Comparison of ENCODE assay signal across 8 mouse cellular contexts in the genomic region with DNA sequence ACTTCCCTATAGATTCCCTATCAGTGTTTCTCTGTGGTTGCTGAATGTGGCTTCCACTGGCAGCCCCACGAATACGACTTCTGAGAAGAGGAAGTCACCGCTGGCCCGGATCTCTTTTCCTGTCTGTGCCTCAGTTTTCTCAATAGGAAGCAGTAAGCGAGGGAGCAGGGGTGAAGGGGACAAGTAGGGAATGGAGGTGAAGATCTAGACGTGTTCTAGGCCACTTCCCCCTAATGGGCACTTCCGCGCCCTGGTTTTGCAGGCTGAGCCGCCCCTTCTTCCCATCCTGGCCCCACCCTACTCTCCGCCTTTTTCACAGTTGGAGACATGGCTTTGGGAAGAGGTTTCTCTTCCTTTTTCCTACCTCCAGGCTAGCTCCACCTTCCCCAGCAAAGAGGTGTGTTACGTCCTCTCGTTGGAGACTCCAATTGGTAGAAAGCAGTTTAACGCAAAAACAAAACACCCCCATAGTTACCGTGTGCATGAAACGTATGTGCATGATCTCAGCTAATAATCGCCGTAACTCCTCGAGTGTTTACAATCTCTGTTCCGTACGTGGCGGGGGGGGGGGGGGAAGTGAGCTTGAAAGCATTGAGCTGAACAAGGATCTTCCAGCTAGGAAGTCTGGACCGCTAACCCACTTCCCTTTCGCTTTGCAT. TPM values are rescaled to one million over a fixed set of nuclear protein-coding genes. Genes with fewer than 3 reads are reported as not detected.
DNase-seq lines count a peak whose midpoint lies in the region; ATAC-seq and TF ChIP-seq lines count a peak whose summit lies in the region.

No protein-coding gene starts in this region.

- TF ChIP-seq CTCF in intestine, postnatal 0 days (IDR thresholded peaks at IDR 0.05; ENCODE audit: low read depth): peak; percentile 43

- peak overlapping the region; percentile 63 for H3K4me3 ChIP-seq in intestine, postnatal 0 days (ENCODE audit: low read depth, low read length)
- peak overlapping the region; percentile 70 for H3K4me3 ChIP-seq in neural tube, embryonic 13.5 days

- H3K9me3 ChIP-seq in intestine, postnatal 0 days (ENCODE audit: control insufficient read depth): no peaks in the 10 kb centered on the region
- H3K9me3 ChIP-seq in neural tube, embryonic 13.5 days: no peaks in the 10 kb centered on the region

- peak; percentile 79 for ATAC-seq in intestine, postnatal 0 days
- ATAC-seq in neural tube, embryonic 13.5 days (ENCODE audit: low read depth): peak; percentile 0; the same call in 1 of the 2 replicates

- peaks cover 5% of the 10 kb centered on the region; the same call in 1 of the 2 replicates for H3K36me3 ChIP-seq in intestine, postnatal 0 days (ENCODE audit: control insufficient read depth, insufficient read depth)
- no peaks in the 10 kb centered on the region for H3K36me3 ChIP-seq in neural tube, embryonic 13.5 days

- H3K4me2 ChIP-seq in intestine, postnatal 0 days (replicated peaks; ENCODE audit: low read depth): peak overlapping the region; percentile 90
- peak overlapping the region; percentile 71 for H3K4me2 ChIP-seq in neural tube, embryonic 13.5 days

- H3K27ac ChIP-seq in intestine, postnatal 0 days (ENCODE audit: low read depth, low read length): peak overlapping the region; percentile 98
- peak overlapping the region; percentile 91 for H3K27ac ChIP-seq in neural tube, embryonic 13.5 days (replicated peaks)

- no peaks in the 10 kb centered on the region for H3K27me3 ChIP-seq in intestine, postnatal 0 days (replicated peaks; ENCODE audit: control insufficient read depth, insufficient read depth, low read length)
- no peaks in the 10 kb centered on the region for H3K27me3 ChIP-seq in neural tube, embryonic 13.5 days

- 0 out of 2 replicates have a peak, but pooled peaks cover 6% of the 10 kb centered on the region for H3K4me1 ChIP-seq in intestine, postnatal 0 days (replicated peaks; ENCODE audit: control insufficient read depth, insufficient read depth, low read length)
- peaks cover 77% of the 10 kb centered on the region for H3K4me1 ChIP-seq in neural tube, embryonic 13.5 days (replicated peaks)

- under 1% methylated on average over 23 of the region's 23 CpGs for WGBS in intestine, postnatal 0 days
- 10% methylated on average over 23 of the region's 23 CpGs for WGBS in neural tube, embryonic 13.5 days

- H3K9ac ChIP-seq in intestine, postnatal 0 days (ENCODE audit: low read depth, low read length): peak overlapping the region; percentile 69
- peak overlapping the region; percentile 88 for H3K9ac ChIP-seq in neural tube, embryonic 13.5 days

- DNase-seq in 416B (ENCODE audit: low read depth): peak; percentile 92
- peak; percentile 82 for DNase-seq in NIH3T3 (ENCODE audit: low read depth)
- peak; percentile 72 to 80 for DNase-seq in cerebellum, postnatal 25 days
- DNase-seq in heart, adult 18-20 months: peak; percentile 81 to 88
- peak; percentile 85 to 91 for DNase-seq in lung, adult 18-20 months
- DNase-seq in thymus, postnatal 4 days: peak; percentile 49

RNA-seq across cellular contexts. Expression of a gene that starts 13.5 kb away (rescaled TPM):
- total RNA-seq in heart, adult 18-20 months (2021): 100 to 1,000 TPM; 496 to 511 TPM
- 1.9 and 2.8 TPM in 2 replicates for polyA plus RNA-seq in intestine, postnatal 0 days (2015; fragmentation: Nextera tagmentation; extraction: Ambion mirVana)
- 38.6 and 40.0 TPM in 2 replicates for polyA plus RNA-seq in neural tube, embryonic 13.5 days (2015; fragmentation: Nextera tagmentation; extraction: Ambion mirVana)

RNA-seq across cellular contexts. Expression of a gene that starts 17.7 kb away (rescaled TPM):
- not detected for total RNA-seq in heart, adult 18-20 months (2021)
- polyA plus RNA-seq in intestine, postnatal 0 days (2015; fragmentation: Nextera tagmentation; extraction: Ambion mirVana): 0.05 TPM in 1 of 2 replicates, not detected in the other
- 1.5 and 2.1 TPM in 2 replicates for polyA plus RNA-seq in neural tube, embryonic 13.5 days (2015; fragmentation: Nextera tagmentation; extraction: Ambion mirVana)

RNA-seq across cellular contexts. Expression of a gene that starts 29.6 kb away (rescaled TPM):
- total RNA-seq in heart, adult 18-20 months (2021): under 1 TPM; 0.17 to 0.18 TPM
- polyA plus RNA-seq in intestine, postnatal 0 days (2015; fragmentation: Nextera tagmentation; extraction: Ambion mirVana): 0.16 and 0.17 TPM in 2 replicates
- polyA plus RNA-seq in neural tube, embryonic 13.5 days (2015; fragmentation: Nextera tagmentation; extraction: Ambion mirVana): 1.9 and 2.0 TPM in 2 replicates

RNA-seq across cellular contexts. Expression of a gene that starts 49.9 kb away (rescaled TPM):
- 10 to 100 TPM in 1 of 2 experiments, 1 to 10 TPM in 1; 9.8 to 10.1 TPM for total RNA-seq in heart, adult 18-20 months (2021)
- 17.7 and 17.8 TPM in 2 replicates for polyA plus RNA-seq in intestine, postnatal 0 days (2015; fragmentation: Nextera tagmentation; extraction: Ambion mirVana)
- polyA plus RNA-seq in neural tube, embryonic 13.5 days (2015; fragmentation: Nextera tagmentation; extraction: Ambion mirVana): 116 and 126 TPM in 2 replicates

RNA-seq across cellular contexts. Expression of a gene that starts 53.2 kb away (rescaled TPM):
- total RNA-seq in heart, adult 18-20 months (2021): not detected
- polyA plus RNA-seq in intestine, postnatal 0 days (2015; fragmentation: Nextera tagmentation; extraction: Ambion mirVana): not detected in 2 replicates
- not detected in 2 replicates for polyA plus RNA-seq in neural tube, embryonic 13.5 days (2015; fragmentation: Nextera tagmentation; extraction: Ambion mirVana)

Comparison
In these comparisons a context has a peak if more than half of its experiments do, and no peak if none do; other contexts are left out.
1. Peak in every context shown above with its lines: DNase-seq, ATAC-seq, H3K4me3 ChIP-seq and H3K27ac ChIP-seq.
2. RNA of a gene that starts 13.5 kb away (polyA plus RNA-seq): 38.6 to 40.0 TPM in neural tube, embryonic 13.5 days; 1.9 to 2.8 TPM in intestine, postnatal 0 days; every median in the first group is over 10 times any median in the second.